Mouse (Mus musculus) liver, adult 2 months (tissue): ENCODE results near the gene Olfr98.

Experiments
- CTCF ChIP-seq: fragments of 200-500 bp; IDR thresholded peaks from 2 replicates; pipeline ENCODE4 v1.5.1; 2011; ENCODE audit warnings: low read depth, low read length, control low read depth
- POLR2A ChIP-seq: fragments of 200-500 bp; IDR thresholded peaks from 2 replicates; pipeline ENCODE4 v1.6.1; 2011; ENCODE audit warnings: low read length, control low read depth; ENCODE audit not compliant: insufficient read depth; ENCODE audit errors: extremely low read depth

GRCm38 (mm10) chr17:37250544-37250943 is 13.0 kb downstream of the Olfr98 start:
- TF ChIP-seq CTCF (peak; percentile 66), POLR2A (no peak)
